Mouse (Mus musculus) telencephalon, adult 2 months (tissue): ENCODE data around the gene Mnd1.

Experiments used
- DNase-seq: peaks from one replicate; pipeline ENCODE4 v3.0.0-alpha.2; 2011; ENCODE audit warnings: low read depth, low spot score

Gene Mnd1

GRCm38 (mm10) chr3:84092875-84093274, 62.7 kb downstream of the Mnd1 start:
- no peak for DNase-seq

- no peak for DNase-seq
Measured at GRCm38 (mm10) chr3:84090982-84091381, 64.6 kb downstream of the Mnd1 start.

GRCm38 (mm10) chr3:84086921-84087320, 68.7 kb downstream of the Mnd1 start:
- DNase-seq, result no peak

- no peak for DNase-seq
Measured at GRCm38 (mm10) chr3:84086337-84086736, 69.2 kb downstream of the Mnd1 start.

- DNase-seq, result no peak
Measured at GRCm38 (mm10) chr3:84085429-84085828, 70.2 kb downstream of the Mnd1 start.

- peak; percentile 40 for DNase-seq
Measured at GRCm38 (mm10) chr3:84081208-84081722, 74.3 kb downstream of the Mnd1 start.

GRCm38 (mm10) chr3:84080074-84080473, 75.5 kb downstream of the Mnd1 start:
- DNase-seq, result no peak

- DNase-seq, result no peak
Measured at GRCm38 (mm10) chr3:84077505-84077904, 78.1 kb downstream of the Mnd1 start.

GRCm38 (mm10) chr3:84076543-84077332, 78.8 kb downstream of the Mnd1 start:
- DNase-seq, result no peak

- DNase-seq, result no peak
Measured at GRCm38 (mm10) chr3:84075516-84075915, 80.1 kb downstream of the Mnd1 start.

- DNase-seq, result no peak
Measured at GRCm38 (mm10) chr3:84074777-84075176, 80.8 kb downstream of the Mnd1 start.

- DNase-seq, result no peak
Measured at GRCm38 (mm10) chr3:84071641-84072040, 83.9 kb downstream of the Mnd1 start.

- DNase-seq, result no peak
Measured at GRCm38 (mm10) chr3:84070811-84071210, 84.8 kb downstream of the Mnd1 start.

GRCm38 (mm10) chr3:84068831-84069709, 86.5 kb downstream of the Mnd1 start:
- no peak for DNase-seq

GRCm38 (mm10) chr3:84065825-84066224, 89.8 kb downstream of the Mnd1 start:
- DNase-seq, result no peak

- DNase-seq, result no peak
Measured at GRCm38 (mm10) chr3:84063369-84063914, 92.1 kb downstream of the Mnd1 start.

GRCm38 (mm10) chr3:84061523-84062453, 93.8 kb downstream of the Mnd1 start:
- no peak for DNase-seq

- no peak for DNase-seq
Measured at GRCm38 (mm10) chr3:84060946-84061345, 94.6 kb downstream of the Mnd1 start.

GRCm38 (mm10) chr3:84060128-84060527, 95.5 kb downstream of the Mnd1 start:
- no peak for DNase-seq

- DNase-seq, result no peak
Measured at GRCm38 (mm10) chr3:84059676-84060075, 95.9 kb downstream of the Mnd1 start.

GRCm38 (mm10) chr3:84059261-84059660, 96.3 kb downstream of the Mnd1 start:
- DNase-seq, result no peak
